Mouse (Mus musculus) myocyte (in vitro differentiated cells): Measurements from ENCODE around the gene Slc16a8.

Experiments used
- MAX ChIP-seq: IDR thresholded peaks from one replicate; pipeline ENCODE4 v1.6.1; 2011; ENCODE audit warnings: low read depth, mild to moderate bottlenecking, control low read depth
- POLR2A ChIP-seq: IDR thresholded peaks from one replicate; pipeline ENCODE4 v1.6.1; 2011; ENCODE audit warnings: low read depth, mild to moderate bottlenecking, control low read depth, moderate library complexity; ENCODE audit not compliant: insufficient read length
- POLR2AphosphoS2 ChIP-seq: IDR thresholded peaks from one replicate; pipeline ENCODE4 v1.6.1; 2011; ENCODE audit warnings: low read depth, control low read depth; ENCODE audit not compliant: insufficient read length

DNA sequence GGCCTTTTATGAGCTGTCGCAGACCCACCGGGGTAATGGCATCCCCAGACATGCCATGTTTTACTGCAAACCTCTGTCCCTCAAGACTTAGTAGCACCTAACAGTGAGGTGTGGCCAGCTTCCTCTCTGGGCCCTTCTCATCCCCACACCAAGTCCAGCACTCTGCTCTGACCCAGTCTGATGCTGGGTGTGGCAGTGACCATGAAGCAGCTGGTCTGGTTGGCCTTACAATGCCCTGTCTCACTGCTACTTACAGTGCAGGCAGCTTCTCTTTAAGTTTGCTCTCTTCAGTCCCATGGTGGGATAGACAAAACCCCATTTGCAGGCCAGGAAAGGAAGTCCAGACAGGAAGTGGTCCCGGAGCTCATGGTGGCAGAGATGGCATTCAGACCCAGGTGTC, 9.2 kb downstream of the Slc16a8 start:
- TF ChIP-seq POLR2AphosphoS2, result no peak
- TF ChIP-seq MAX, result no peak
- no peak for TF ChIP-seq POLR2A
